20 mouse cellular contexts compared by ENCODE assay signal in the genomic region with DNA sequence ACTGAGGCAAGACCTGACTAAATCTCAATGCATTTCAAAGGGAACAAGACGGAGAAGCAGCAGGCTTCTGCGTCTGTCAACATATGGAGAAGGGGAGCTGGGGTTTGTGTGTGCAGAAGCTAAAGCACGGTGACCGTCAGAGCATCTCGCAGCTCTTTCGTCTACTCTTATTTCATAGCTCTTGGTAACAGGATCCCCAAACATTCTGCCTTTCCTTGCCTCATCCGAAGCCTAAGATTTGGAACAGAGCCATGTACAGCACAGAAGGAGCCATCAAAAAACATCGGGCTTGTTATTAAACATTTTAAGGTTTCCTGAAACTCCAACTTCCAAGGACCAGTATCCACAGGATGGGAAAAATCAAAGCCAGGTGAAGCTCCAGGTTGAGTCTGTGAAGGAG.
DNase-seq lines count a peak whose midpoint lies in the region; ATAC-seq and TF ChIP-seq lines count a peak whose summit lies in the region.
"Had no signal": no experiment of that assay in that cellular context is flagged by ENCODE, and none has a peak within 500 bp of the region (broad histone marks: within the 10 kb centered on the region; RNA-seq: fewer than 3 reads in every experiment).

No protein-coding gene starts in this region.

- no peak overlapping the region for H3K9ac ChIP-seq in forebrain, embryonic 14.5 days (ENCODE audit: low read length)
- H3K9ac ChIP-seq in forebrain, embryonic 11.5 days (ENCODE audit: low read length): no peak overlapping the region
- H3K9ac ChIP-seq in kidney, embryonic 15.5 days: no peak overlapping the region
- H3K9ac ChIP-seq in stomach, embryonic 15.5 days: no peak overlapping the region
- no peak overlapping the region for H3K9ac ChIP-seq in stomach, postnatal 0 days (ENCODE audit: low read length)
- H3K9ac ChIP-seq: embryonic facial prominence, embryonic 15.5 days; hindbrain, embryonic 12.5 days; limb, embryonic 15.5 days; liver, embryonic 15.5 days; midbrain, embryonic 12.5 days had no signal

- peaks cover 74% of the 10 kb centered on the region for H3K79me2 ChIP-seq in myocyte (ENCODE audit: control insufficient read depth, insufficient read depth)

- H3K36me3 ChIP-seq in forebrain, embryonic 14.5 days (ENCODE audit: control insufficient read depth, insufficient read depth, low read length): no peaks in the 10 kb centered on the region
- H3K36me3 ChIP-seq in forebrain, embryonic 11.5 days (ENCODE audit: control insufficient read depth, insufficient read depth, low read length): no peaks in the 10 kb centered on the region
- no peaks in the 10 kb centered on the region for H3K36me3 ChIP-seq in kidney, embryonic 15.5 days
- H3K36me3 ChIP-seq in stomach, embryonic 15.5 days: no peaks in the 10 kb centered on the region
- H3K36me3 ChIP-seq in stomach, postnatal 0 days (ENCODE audit: control insufficient read depth, insufficient read depth, low read length): no peaks in the 10 kb centered on the region
- no peaks in the 10 kb centered on the region for H3K36me3 ChIP-seq in myocyte (ENCODE audit: control insufficient read depth, insufficient read depth)
- H3K36me3 ChIP-seq: embryonic facial prominence, embryonic 15.5 days; hindbrain, embryonic 12.5 days; limb, embryonic 15.5 days; liver, embryonic 15.5 days; midbrain, embryonic 12.5 days had no signal

- H3K4me3 ChIP-seq in forebrain, embryonic 14.5 days (ENCODE audit: low read depth, low read length): no peak overlapping the region
- no peak overlapping the region for H3K4me3 ChIP-seq in forebrain, embryonic 11.5 days (ENCODE audit: low read depth, low read length)
- H3K4me3 ChIP-seq in kidney, embryonic 15.5 days (replicated peaks): no peak overlapping the region
- no peak overlapping the region for H3K4me3 ChIP-seq in stomach, embryonic 15.5 days (replicated peaks)
- no peak overlapping the region for H3K4me3 ChIP-seq in stomach, postnatal 0 days (ENCODE audit: low read depth, low read length)
- no peak overlapping the region for H3K4me3 ChIP-seq in myocyte
- H3K4me3 ChIP-seq: embryonic facial prominence, embryonic 15.5 days; hindbrain, embryonic 12.5 days; limb, embryonic 15.5 days; liver, embryonic 15.5 days; midbrain, embryonic 12.5 days had no signal

- H3K9me3 ChIP-seq in forebrain, embryonic 14.5 days (replicated peaks; ENCODE audit: control insufficient read depth, low read length): no peaks in the 10 kb centered on the region
- no peaks in the 10 kb centered on the region for H3K9me3 ChIP-seq in forebrain, embryonic 11.5 days (ENCODE audit: control insufficient read depth, low read length)
- no peaks in the 10 kb centered on the region for H3K9me3 ChIP-seq in kidney, embryonic 15.5 days (replicated peaks)
- H3K9me3 ChIP-seq in stomach, embryonic 15.5 days: no peaks in the 10 kb centered on the region
- no peaks in the 10 kb centered on the region for H3K9me3 ChIP-seq in stomach, postnatal 0 days (ENCODE audit: control insufficient read depth, low read length)
- H3K9me3 ChIP-seq: embryonic facial prominence, embryonic 15.5 days; hindbrain, embryonic 12.5 days; limb, embryonic 15.5 days; liver, embryonic 15.5 days; midbrain, embryonic 12.5 days had no signal

- TF ChIP-seq EP300 in stomach, postnatal 0 days (optimal IDR thresholded peaks at IDR 0.05): no peak

- no peak overlapping the region for H3K4me2 ChIP-seq in forebrain, embryonic 14.5 days (ENCODE audit: low read length)
- H3K4me2 ChIP-seq in forebrain, embryonic 11.5 days (ENCODE audit: low read depth, low read length, severe bottlenecking): no peak overlapping the region
- no peak overlapping the region for H3K4me2 ChIP-seq in kidney, embryonic 15.5 days
- no peak overlapping the region for H3K4me2 ChIP-seq in stomach, embryonic 15.5 days
- H3K4me2 ChIP-seq in stomach, postnatal 0 days (replicated peaks; ENCODE audit: low read depth): no peak overlapping the region
- peak overlapping the region; percentile 52 for H3K4me2 ChIP-seq in myocyte (ENCODE audit: low read depth)
- H3K4me2 ChIP-seq: embryonic facial prominence, embryonic 15.5 days; hindbrain, embryonic 12.5 days; limb, embryonic 15.5 days; liver, embryonic 15.5 days; midbrain, embryonic 12.5 days had no signal

- WGBS in forebrain, embryonic 14.5 days: 80% methylated on average over 8 of the region's 8 CpGs
- WGBS in forebrain, embryonic 11.5 days: 91% methylated on average over 8 of the region's 8 CpGs
- WGBS in kidney, embryonic 15.5 days: 42% methylated on average over 8 of the region's 8 CpGs
- 52% methylated on average over 8 of the region's 8 CpGs for WGBS in stomach, embryonic 15.5 days
- WGBS in stomach, postnatal 0 days: 64% methylated on average over 8 of the region's 8 CpGs

- no peak for ATAC-seq in forebrain, embryonic 14.5 days
- no peak for ATAC-seq in forebrain, embryonic 11.5 days (replicated peaks; ENCODE audit: low FRiP score)
- no peak for ATAC-seq in kidney, embryonic 15.5 days (replicated peaks; ENCODE audit: low FRiP score)
- ATAC-seq in stomach, embryonic 15.5 days (ENCODE audit: insufficient read depth, low FRiP score, low read depth): no peak
- no peak for ATAC-seq in stomach, postnatal 0 days (ENCODE audit: low FRiP score, low TSS enrichment)

- no peaks in the 10 kb centered on the region for H3K27me3 ChIP-seq in forebrain, embryonic 14.5 days (replicated peaks; ENCODE audit: control insufficient read depth, insufficient read depth, low read length)
- H3K27me3 ChIP-seq in forebrain, embryonic 11.5 days (ENCODE audit: control insufficient read depth, insufficient read depth, low read length): no peaks in the 10 kb centered on the region
- no peaks in the 10 kb centered on the region for H3K27me3 ChIP-seq in kidney, embryonic 15.5 days
- no peaks in the 10 kb centered on the region for H3K27me3 ChIP-seq in stomach, embryonic 15.5 days (replicated peaks)
- H3K27me3 ChIP-seq in stomach, postnatal 0 days (ENCODE audit: control insufficient read depth, insufficient read depth, low read length): no peaks in the 10 kb centered on the region
- H3K27me3 ChIP-seq in myocyte (ENCODE audit: control insufficient read depth, insufficient read depth, insufficient read length): no peaks in the 10 kb centered on the region
- H3K27me3 ChIP-seq: embryonic facial prominence, embryonic 15.5 days; hindbrain, embryonic 12.5 days; limb, embryonic 15.5 days; liver, embryonic 15.5 days; midbrain, embryonic 12.5 days; Patski had no signal

- H3K4me1 ChIP-seq in forebrain, embryonic 14.5 days (ENCODE audit: control insufficient read depth, insufficient read depth, low read length): no peaks in the 10 kb centered on the region
- no peaks in the 10 kb centered on the region for H3K4me1 ChIP-seq in forebrain, embryonic 11.5 days (replicated peaks; ENCODE audit: control insufficient read depth, insufficient read depth, low read length)
- H3K4me1 ChIP-seq in kidney, embryonic 15.5 days: peaks cover 27% of the 10 kb centered on the region
- peaks cover 18% of the 10 kb centered on the region for H3K4me1 ChIP-seq in stomach, embryonic 15.5 days
- peaks cover 5% of the 10 kb centered on the region; the same call in 1 of the 2 replicates for H3K4me1 ChIP-seq in stomach, postnatal 0 days (replicated peaks; ENCODE audit: control insufficient read depth, insufficient read depth)
- H3K4me1 ChIP-seq: hindbrain, embryonic 12.5 days; midbrain, embryonic 12.5 days had no signal

- no peak for TF ChIP-seq CTCF in stomach, postnatal 0 days (IDR thresholded peaks at IDR 0.05; ENCODE audit: low read depth)

- peak; percentile 16 for DNase-seq in forebrain, embryonic 14.5 days (ENCODE audit: low spot score)
- DNase-seq in forebrain, embryonic 11.5 days (ENCODE audit: low spot score): no peak
- no peak for DNase-seq in kidney, postnatal 10 days
- DNase-seq in stomach, postnatal 0 days (ENCODE audit: low spot score): no peak
- no peak for DNase-seq in MN1 (ENCODE audit: low spot score)
- DNase-seq: cerebellum, adult 18-20 months; cerebellum, postnatal 14 days; kidney, postnatal 25 days; layer of hippocampus, postnatal 36 days; lung, postnatal 14 days; thymus, postnatal 14 days had no signal

- no peak overlapping the region for H3ac ChIP-seq in myocyte (ENCODE audit: control insufficient read depth, insufficient read length)

- TF ChIP-seq POLR2A in myocyte (IDR thresholded peaks at IDR 0.05; ENCODE audit: insufficient read length, low read depth): no peak

- H3K27ac ChIP-seq in forebrain, embryonic 14.5 days (ENCODE audit: low read depth, low read length): no peak overlapping the region
- H3K27ac ChIP-seq in forebrain, embryonic 11.5 days (ENCODE audit: low read depth, low read length): no peak overlapping the region
- 0 out of 2 replicates have a peak overlapping the region, but pooled peaks have one; percentile 45 for H3K27ac ChIP-seq in kidney, embryonic 15.5 days
- H3K27ac ChIP-seq in stomach, embryonic 15.5 days: peak overlapping the region; percentile 28; the same call in 1 of the 2 replicates
- no peak overlapping the region for H3K27ac ChIP-seq in stomach, postnatal 0 days (replicated peaks)
- H3K27ac ChIP-seq: embryonic facial prominence, embryonic 15.5 days; hindbrain, embryonic 12.5 days; limb, embryonic 15.5 days; liver, embryonic 15.5 days; midbrain, embryonic 12.5 days had no signal

TF ChIP-seq in myocyte, 11 proteins besides CTCF, POLR2A, EP300 and RAD21:
- no peak for TF ChIP-seq TCF3 (IDR thresholded peaks at IDR 0.05; ENCODE audit: insufficient read length, low read depth)
- no peak for TF ChIP-seq SRF (IDR thresholded peaks at IDR 0.05; ENCODE audit: control insufficient read depth, insufficient read length, low read depth)
- no peak for TF ChIP-seq MAX (IDR thresholded peaks at IDR 0.05; ENCODE audit: low read depth)
- no peak for TF ChIP-seq TCF12 (IDR thresholded peaks at IDR 0.05; ENCODE audit: insufficient read depth, poor library complexity, severe bottlenecking)
- TF ChIP-seq MYOD1 (IDR thresholded peaks at IDR 0.05; ENCODE audit: control insufficient read depth in 1 of 3, insufficient read length in 2 of 3, low read depth in 2 of 3): no peak
- no peak for TF ChIP-seq REST (IDR thresholded peaks at IDR 0.05; ENCODE audit: insufficient read depth, insufficient read length)
- TF ChIP-seq CEBPB (IDR thresholded peaks at IDR 0.05; ENCODE audit: insufficient read depth, poor library complexity, severe bottlenecking): no peak
- TF ChIP-seq USF1 (IDR thresholded peaks at IDR 0.05; ENCODE audit: low read depth): no peak
- no peak for TF ChIP-seq E2F4 (IDR thresholded peaks at IDR 0.05; ENCODE audit: insufficient read depth)
- no peak for TF ChIP-seq MYOG (IDR thresholded peaks at IDR 0.05; ENCODE audit: control insufficient read depth in 1 of 3, insufficient read depth in 1 of 3, insufficient read length in 2 of 3, low read depth in 2 of 3)
- TF ChIP-seq POLR2AphosphoS2 (IDR thresholded peaks at IDR 0.05; ENCODE audit: insufficient read length, low read depth): no peak

Comparison
In these comparisons a context has a peak if more than half of its experiments do, and no peak if none do; other contexts are left out.
1. H3K27ac ChIP-seq: peak in kidney, embryonic 15.5 days (single experiment) and stomach, embryonic 15.5 days (single experiment); none in forebrain, embryonic 14.5 days (single experiment), forebrain, embryonic 11.5 days (single experiment) and stomach, postnatal 0 days (single experiment).